Mouse (Mus musculus) naive thymus-derived CD4-positive, alpha-beta T cell, adult 2 months (primary cell): ENCODE measurements around the gene 4930469K13Rik.
A peak's percentile ranks its signal among the peaks of the same experiment; 100 is the strongest.

Source experiments
- DNase-seq: peaks from one replicate; pipeline ENCODE4 v3.0.0-alpha.2; 2011; ENCODE audit warnings: low read depth

Gene 4930469K13Rik

DNA sequence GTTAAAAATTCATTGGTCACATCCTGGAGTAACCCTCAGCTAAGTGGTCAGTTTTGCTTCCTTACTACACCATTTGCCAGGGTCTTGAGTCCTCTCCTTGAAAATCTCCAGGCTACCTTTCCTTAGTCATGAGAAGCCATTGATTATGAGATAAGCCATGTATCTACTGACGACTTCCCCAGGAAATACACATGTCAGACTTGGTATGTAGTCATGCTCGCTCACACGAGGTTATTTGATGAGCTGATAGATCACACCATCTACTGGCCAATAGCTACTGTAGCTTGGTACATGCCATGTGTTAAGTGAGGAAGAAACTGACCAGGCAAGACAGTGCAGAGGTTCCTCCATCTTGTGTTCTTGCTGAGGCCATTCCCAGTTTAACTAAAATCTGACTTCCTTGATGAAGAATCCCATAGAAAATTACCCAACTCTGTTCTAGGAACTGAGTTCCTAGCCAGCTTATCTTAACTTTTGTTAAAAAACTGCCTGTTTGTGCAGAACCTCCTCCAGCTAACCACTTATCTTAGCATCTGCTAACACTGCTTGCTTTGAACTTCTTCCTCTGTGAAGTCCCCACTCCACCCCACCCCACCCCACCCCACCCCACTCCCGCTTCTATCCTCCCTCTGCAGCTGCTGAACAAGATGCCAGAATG, 158.8 kb downstream of the 4930469K13Rik start:
- DNase-seq = peak; percentile 81

DNA sequence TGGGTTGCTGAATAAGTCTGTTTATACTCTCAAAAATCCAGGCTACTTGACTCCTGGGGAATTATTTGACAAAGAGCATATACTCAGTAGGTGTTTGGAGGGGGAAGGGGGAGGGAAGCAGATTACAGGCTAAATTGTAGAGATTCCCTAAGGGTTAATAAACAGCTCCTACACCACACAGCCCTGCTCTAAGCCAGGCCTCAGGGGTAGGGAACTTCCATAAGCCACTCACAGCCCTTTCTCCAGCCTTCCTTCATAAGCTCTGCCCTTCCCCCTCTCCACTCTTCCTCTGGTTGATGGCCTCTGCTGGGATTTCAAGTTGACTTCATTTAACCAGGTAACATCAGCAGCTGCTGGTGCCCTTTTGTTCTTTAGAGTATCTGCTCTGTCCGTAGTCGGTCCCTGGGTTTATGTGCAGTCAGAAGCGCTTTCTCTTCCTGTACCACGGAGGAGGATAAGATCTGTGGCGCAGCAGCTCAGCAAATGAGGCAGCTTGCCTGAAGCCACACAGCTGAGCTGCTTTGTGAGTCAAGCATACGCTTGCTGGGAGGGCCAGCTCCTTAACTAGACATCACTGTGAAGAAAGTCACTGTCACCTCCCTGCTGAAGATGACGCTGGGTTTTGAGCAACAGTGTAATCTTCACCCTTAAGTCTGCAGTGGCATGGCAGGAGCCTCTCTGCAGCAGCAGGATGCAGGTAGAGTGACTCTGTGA, 159.6 kb downstream of the 4930469K13Rik start:
- peak; percentile 91 for DNase-seq

DNA sequence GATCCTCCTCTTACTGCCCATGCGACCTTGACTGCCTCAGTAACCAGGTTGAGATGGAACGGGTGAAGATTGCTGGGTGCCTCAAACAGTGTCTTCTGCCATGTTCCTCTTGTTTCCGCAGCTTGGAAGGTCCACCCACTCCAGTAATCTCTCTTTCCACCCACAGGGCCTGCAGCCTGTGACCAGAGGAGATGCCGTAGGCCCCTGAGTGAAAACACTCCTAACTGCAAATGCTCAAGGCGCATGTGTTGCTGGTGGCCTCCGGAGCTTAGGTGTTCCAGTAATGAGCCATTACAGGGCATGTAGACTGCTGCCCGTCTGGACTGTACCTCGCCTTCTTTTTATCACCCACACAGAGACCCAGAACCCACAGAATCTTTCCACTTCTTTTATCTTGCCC, 160.7 kb downstream of the 4930469K13Rik start:
- peak; percentile 41 for DNase-seq

- peak; percentile 81 for DNase-seq
Observed at GRCm38 (mm10) chr11:33934286-33934685, 164.1 kb downstream of the 4930469K13Rik start.

GRCm38 (mm10) chr11:33932386-33933111, 165.8 kb downstream of the 4930469K13Rik start:
- DNase-seq = peak; percentile 75

GRCm38 (mm10) chr11:33931836-33932385, 166.4 kb downstream of the 4930469K13Rik start:
- DNase-seq = peak; percentile 93

DNA sequence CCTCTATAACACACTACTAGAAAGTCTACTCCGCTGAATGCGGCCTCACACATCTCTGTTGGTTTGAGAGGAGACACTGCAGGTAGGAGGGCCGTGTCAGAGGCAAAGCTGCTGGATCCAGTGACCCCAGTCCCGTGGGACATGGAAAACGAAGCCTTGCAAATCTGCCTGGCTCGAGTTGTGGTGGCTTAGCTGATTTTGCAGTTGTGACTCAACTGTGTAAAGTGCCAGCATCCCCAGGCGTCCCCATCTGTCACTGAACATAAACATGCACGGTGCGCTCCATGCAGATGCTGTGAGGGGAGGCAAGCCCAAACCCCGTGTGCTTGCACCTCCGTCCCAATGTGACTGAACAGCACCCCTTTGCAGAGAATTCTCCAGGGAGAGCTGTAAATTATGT, 168.9 kb downstream of the 4930469K13Rik start:
- no peak for DNase-seq

- DNase-seq = peak; percentile 83
Observed at GRCm38 (mm10) chr11:33928658-33929057, 169.7 kb downstream of the 4930469K13Rik start.

- DNase-seq = no peak
Observed at GRCm38 (mm10) chr11:33927836-33928235, 170.5 kb downstream of the 4930469K13Rik start.

- DNase-seq = no peak
Observed at GRCm38 (mm10) chr11:33927321-33927720, 171.0 kb downstream of the 4930469K13Rik start.

- DNase-seq = no peak
Observed at GRCm38 (mm10) chr11:33926551-33926950, 171.8 kb downstream of the 4930469K13Rik start.

DNA sequence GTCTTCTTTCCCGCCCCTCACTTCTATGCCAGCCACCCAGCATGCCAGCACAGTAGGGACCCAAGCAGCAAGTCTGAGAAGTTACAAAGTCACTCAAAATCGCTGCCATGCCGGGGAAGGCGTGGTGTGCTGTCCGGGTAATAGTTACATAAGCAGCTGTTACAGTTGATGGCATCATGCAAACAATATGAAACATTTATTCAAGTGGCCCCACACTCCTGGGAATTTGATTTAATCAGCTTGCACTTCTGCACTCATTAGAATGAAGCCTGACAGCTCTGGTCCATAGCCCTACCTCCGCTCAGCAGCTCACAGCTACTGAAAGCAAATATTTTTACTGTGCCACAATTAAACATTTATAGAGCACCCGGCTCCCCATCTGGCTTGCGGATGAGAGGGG, 172.6 kb downstream of the 4930469K13Rik start:
- no peak for DNase-seq
